ENCODE assay signal across 11 mouse cellular contexts in genomic region chr1:131829279-131829678, GRCm38 (mm10). TPM values are rescaled to one million over a fixed set of nuclear protein-coding genes. Genes with fewer than 3 reads are reported as not detected.
A peak's percentile ranks its signal among the peaks of the same experiment; 100 is the strongest.
DNase-seq lines count a peak whose midpoint lies in the region; ATAC-seq lines count a peak whose summit lies in the region.
"Had no signal": no experiment of that assay in that cellular context is flagged by ENCODE, and none has a peak within 500 bp of the region (broad histone marks: within the 10 kb centered on the region; RNA-seq: fewer than 3 reads in every experiment).

No protein-coding gene starts in this region.

- no peak overlapping the region for H3K27ac ChIP-seq in heart, embryonic 12.5 days (ENCODE audit: poor library complexity, severe bottlenecking)
- H3K27ac ChIP-seq in embryonic facial prominence, embryonic 15.5 days (replicated peaks), result no peak overlapping the region
- H3K27ac ChIP-seq in limb, embryonic 12.5 days, result no peak overlapping the region

- intact Hi-C loops in heart, postnatal 25 days (cut with DNase I), result loop anchor here (5.0 kb wide), 2 partner anchors 57 to 78 kb away; no protein-coding TSS in a partner anchor

- peak overlapping the region; percentile 93 for H3K4me2 ChIP-seq in heart, embryonic 12.5 days
- peak overlapping the region; percentile 80 for H3K4me2 ChIP-seq in embryonic facial prominence, embryonic 15.5 days (replicated peaks)
- peak overlapping the region; percentile 78 for H3K4me2 ChIP-seq in limb, embryonic 12.5 days

- H3K27me3 ChIP-seq in heart, embryonic 12.5 days (replicated peaks), result no peaks in the 10 kb centered on the region
- H3K27me3 ChIP-seq in embryonic facial prominence, embryonic 15.5 days, result no peaks in the 10 kb centered on the region
- no peaks in the 10 kb centered on the region for H3K27me3 ChIP-seq in limb, embryonic 12.5 days

- WGBS in heart, embryonic 12.5 days, result 45% methylated on average over 5 of the region's 5 CpGs
- 42% methylated on average over 5 of the region's 5 CpGs for WGBS in embryonic facial prominence, embryonic 15.5 days
- WGBS in limb, embryonic 12.5 days, result 43% methylated on average over 5 of the region's 5 CpGs

- peaks cover 33% of the 10 kb centered on the region for H3K4me1 ChIP-seq in heart, embryonic 12.5 days (replicated peaks)
- peaks cover 52% of the 10 kb centered on the region for H3K4me1 ChIP-seq in embryonic facial prominence, embryonic 15.5 days
- H3K4me1 ChIP-seq in limb, embryonic 12.5 days (replicated peaks), result peaks cover 36% of the 10 kb centered on the region

- H3K36me3 ChIP-seq in heart, embryonic 12.5 days, result peaks cover 33% of the 10 kb centered on the region
- peaks cover 7% of the 10 kb centered on the region; the same call in 1 of the 2 replicates for H3K36me3 ChIP-seq in embryonic facial prominence, embryonic 15.5 days
- peaks cover 40% of the 10 kb centered on the region for H3K36me3 ChIP-seq in limb, embryonic 12.5 days

- no peak for DNase-seq in heart, postnatal 25 days (ENCODE audit: low spot score)
- DNase-seq in 3134 (ENCODE audit: extremely low read depth, insufficient read length, low spot score), result peak; percentile 14
- no peak for DNase-seq in right cerebral cortex, postnatal 25 days
- DNase-seq in gastrocnemius, postnatal 25 days, result no peak
- no peak for DNase-seq in lung, postnatal 4 days

- no peak for ATAC-seq in heart, embryonic 12.5 days (ENCODE audit: insufficient number of reproducible peaks, low FRiP score)
- no peak for ATAC-seq in embryonic facial prominence, embryonic 15.5 days (ENCODE audit: insufficient number of reproducible peaks, low FRiP score, low TSS enrichment, low read depth)
- ATAC-seq in limb, embryonic 12.5 days (ENCODE audit: insufficient number of reproducible peaks, insufficient read depth, low FRiP score, low TSS enrichment, low read depth), result no peak

- peak overlapping the region; percentile 82 for H3K4me3 ChIP-seq in heart, embryonic 12.5 days
- peak overlapping the region; percentile 89 for H3K4me3 ChIP-seq in embryonic facial prominence, embryonic 15.5 days (replicated peaks)
- H3K4me3 ChIP-seq in limb, embryonic 12.5 days (replicated peaks), result peak overlapping the region; percentile 74

- peak overlapping the region; percentile 57; the same call in 1 of the 2 replicates for H3K9ac ChIP-seq in heart, embryonic 12.5 days
- H3K9ac ChIP-seq in embryonic facial prominence, embryonic 15.5 days, result peak overlapping the region; percentile 16; the same call in 1 of the 2 replicates
- peak overlapping the region; percentile 85 for H3K9ac ChIP-seq in limb, embryonic 12.5 days (replicated peaks)

- no peaks in the 10 kb centered on the region for H3K9me3 ChIP-seq in heart, embryonic 12.5 days (replicated peaks)
- no peaks in the 10 kb centered on the region for H3K9me3 ChIP-seq in embryonic facial prominence, embryonic 15.5 days (replicated peaks)
- no peaks in the 10 kb centered on the region for H3K9me3 ChIP-seq in limb, embryonic 12.5 days
- H3K9me3 ChIP-seq: G1E had no signal

RNA-seq across cellular contexts. Expression of gene Slc41a1, which starts 2.0 kb away (rescaled TPM):
- polyA plus RNA-seq in heart, embryonic 12.5 days (2016; fragmentation: Nextera tagmentation; extraction: Ambion mirVana), result 7.8 and 10.2 TPM in 2 replicates
- total RNA-seq in heart, postnatal 25 days (2021), result 10 to 100 TPM; 52.4 to 61.4 TPM
- 17.8 and 18.3 TPM in 2 replicates for polyA plus RNA-seq in embryonic facial prominence, embryonic 15.5 days (2015; fragmentation: Nextera tagmentation; extraction: Ambion mirVana)
- polyA plus RNA-seq in limb, embryonic 12.5 days (2016; fragmentation: Nextera tagmentation; extraction: Ambion mirVana), result 13.7 and 14.9 TPM in 2 replicates
- total RNA-seq in gastrocnemius, postnatal 25 days (2021), result 10 to 100 TPM; 53.4 to 53.5 TPM

RNA-seq across cellular contexts. Expression of gene Pm20d1, which starts 32.1 kb away (rescaled TPM):
- polyA plus RNA-seq in heart, embryonic 12.5 days (2016; fragmentation: Nextera tagmentation; extraction: Ambion mirVana), result 1.3 and 1.7 TPM in 2 replicates
- total RNA-seq in heart, postnatal 25 days (2021), result 1 to 10 TPM; 3.1 to 5.1 TPM
- 0.72 and 1.2 TPM in 2 replicates for polyA plus RNA-seq in embryonic facial prominence, embryonic 15.5 days (2015; fragmentation: Nextera tagmentation; extraction: Ambion mirVana)
- polyA plus RNA-seq in limb, embryonic 12.5 days (2016; fragmentation: Nextera tagmentation; extraction: Ambion mirVana), result 1.7 and 2.5 TPM in 2 replicates
- total RNA-seq in gastrocnemius, postnatal 25 days (2021), result 1 to 10 TPM in 1 of 2 experiments, under 1 TPM in 1; 0.82 to 1.3 TPM
- total RNA-seq: neutrophil, adult 5-6 weeks had no signal
- polyA plus RNA-seq: erythroblast, embryonic 14.5 days; G1E had no signal

RNA-seq across cellular contexts. Expression of gene Rab29, which starts 37.7 kb away (rescaled TPM):
- polyA plus RNA-seq in heart, embryonic 12.5 days (2016; fragmentation: Nextera tagmentation; extraction: Ambion mirVana), result 12.4 and 13.2 TPM in 2 replicates
- total RNA-seq in heart, postnatal 25 days (2021), result 10 to 100 TPM; 11.8 to 12.8 TPM
- polyA plus RNA-seq in embryonic facial prominence, embryonic 15.5 days (2015; fragmentation: Nextera tagmentation; extraction: Ambion mirVana), result 27.4 and 30.5 TPM in 2 replicates
- 14.5 and 14.7 TPM in 2 replicates for polyA plus RNA-seq in limb, embryonic 12.5 days (2016; fragmentation: Nextera tagmentation; extraction: Ambion mirVana)
- 1 to 10 TPM; 6.4 to 7.4 TPM for total RNA-seq in gastrocnemius, postnatal 25 days (2021)
- total RNA-seq: G1E had no signal
- polyA plus RNA-seq: G1E had no signal

Comparison
In these comparisons a context has a peak if more than half of its experiments do, and no peak if none do; other contexts are left out.
1. H3K9ac ChIP-seq: peak in every context shown above with its lines; median percentile 85 in limb, embryonic 12.5 days; 57 in heart, embryonic 12.5 days; 16 in embryonic facial prominence, embryonic 15.5 days.